In the genomic region with DNA sequence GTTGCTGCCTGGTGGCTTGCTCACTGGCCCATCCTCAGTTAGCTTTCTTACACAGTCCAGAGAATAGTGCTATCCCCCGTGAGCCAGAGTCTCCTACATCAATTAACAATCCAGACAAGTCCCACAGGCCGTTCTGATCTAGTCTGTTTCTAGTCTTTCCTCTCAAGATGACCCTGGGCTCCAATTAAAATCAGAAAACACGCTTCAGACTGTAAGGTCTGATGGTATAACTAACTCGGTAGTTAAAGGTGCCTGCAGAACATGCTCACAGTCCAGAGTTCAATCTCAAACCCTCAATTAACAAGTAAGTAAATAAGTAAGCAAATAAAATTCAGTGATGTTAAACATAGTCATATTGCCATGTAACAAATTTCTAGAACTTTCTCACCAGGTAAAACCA, we compare ENCODE assay signal across 22 mouse cellular contexts. TPM values are rescaled to one million over a fixed set of nuclear protein-coding genes. Genes with fewer than 3 reads are reported as not detected.
DNase-seq lines count a peak whose midpoint lies in the region; ATAC-seq and TF ChIP-seq lines count a peak whose summit lies in the region.
"Had no signal": no experiment of that assay in that cellular context is flagged by ENCODE, and none has a peak within 500 bp of the region (broad histone marks: within the 10 kb centered on the region; RNA-seq: fewer than 3 reads in every experiment).

No protein-coding gene starts in this region.

- no peak overlapping the region for H3K4me2 ChIP-seq in kidney, embryonic 14.5 days (replicated peaks; ENCODE audit: low read depth, low read length)
- no peak overlapping the region for H3K4me2 ChIP-seq in kidney, postnatal 0 days (ENCODE audit: low read length)
- H3K4me2 ChIP-seq: embryonic facial prominence, embryonic 13.5 days; forebrain, embryonic 13.5 days; heart, embryonic 11.5 days; hindbrain, embryonic 13.5 days had no signal

- H3K9me3 ChIP-seq in kidney, embryonic 14.5 days (ENCODE audit: control insufficient read depth, low read length): no peaks in the 10 kb centered on the region
- no peaks in the 10 kb centered on the region for H3K9me3 ChIP-seq in kidney, postnatal 0 days (replicated peaks; ENCODE audit: low read length)
- H3K9me3 ChIP-seq: embryonic facial prominence, embryonic 10.5 days; embryonic facial prominence, embryonic 13.5 days; forebrain, embryonic 10.5 days; forebrain, embryonic 13.5 days; hindbrain, embryonic 13.5 days had no signal

- WGBS in kidney, embryonic 14.5 days: 61% methylated on average over 4 of the region's 4 CpGs
- 72% methylated on average over 4 of the region's 4 CpGs for WGBS in kidney, postnatal 0 days

- peak; percentile 32 for DNase-seq in kidney, adult 18-20 months
- peak; percentile 68 for DNase-seq in kidney, adult 9 months
- DNase-seq in kidney, postnatal 0 days (ENCODE audit: low spot score): no peak
- DNase-seq in gastrocnemius, postnatal 4 days (ENCODE audit: low spot score in 2 of 2): no peak
- no peak for DNase-seq in lung, postnatal 25 days (ENCODE audit: low spot score)
- DNase-seq: adrenal gland, adult 2 months; adrenal gland, postnatal 25 days; cerebellum, adult 8-10 months; cerebellum, postnatal 36 days; gastrocnemius, adult 2 months; gastrocnemius, postnatal 14 days had no signal

- ATAC-seq in kidney, embryonic 14.5 days (ENCODE audit: low FRiP score, low TSS enrichment): no peak
- ATAC-seq in kidney, postnatal 0 days (replicated peaks; ENCODE audit: low FRiP score, low read depth): peak; percentile 67; the same call in 1 of the 2 replicates
- ATAC-seq in erythroid progenitor cell, adult 5-6 weeks (replicated peaks; ENCODE audit: low FRiP score, poor library complexity, severe bottlenecking): no peak
- ATAC-seq: CD4-positive, CD25-positive, alpha-beta regulatory T cell, adult 4 months had no signal

- no peaks in the 10 kb centered on the region for H3K27me3 ChIP-seq in kidney, embryonic 14.5 days (ENCODE audit: control insufficient read depth, insufficient read depth, low read length)
- no peaks in the 10 kb centered on the region for H3K27me3 ChIP-seq in kidney, postnatal 0 days (ENCODE audit: insufficient read depth, low read length)
- H3K27me3 ChIP-seq: embryonic facial prominence, embryonic 13.5 days; forebrain, embryonic 13.5 days; hindbrain, embryonic 13.5 days had no signal

- no peak overlapping the region for H3K4me3 ChIP-seq in kidney, embryonic 14.5 days (ENCODE audit: low read length)
- no peak overlapping the region for H3K4me3 ChIP-seq in kidney, postnatal 0 days (replicated peaks; ENCODE audit: low read depth, low read length)
- H3K4me3 ChIP-seq: embryonic facial prominence, embryonic 10.5 days; embryonic facial prominence, embryonic 13.5 days; erythroblast, embryonic 14.5 days; forebrain, embryonic 10.5 days; forebrain, embryonic 13.5 days; gastrocnemius, adult 2 months; hindbrain, embryonic 13.5 days had no signal

- no peak overlapping the region for H3K27ac ChIP-seq in kidney, embryonic 14.5 days (ENCODE audit: low read depth, low read length)
- peak overlapping the region; percentile 44 for H3K27ac ChIP-seq in kidney, postnatal 0 days
- H3K27ac ChIP-seq: embryonic facial prominence, embryonic 10.5 days; embryonic facial prominence, embryonic 13.5 days; forebrain, embryonic 10.5 days; forebrain, embryonic 13.5 days; gastrocnemius, adult 2 months; hindbrain, embryonic 13.5 days had no signal

- H3K36me3 ChIP-seq in kidney, embryonic 14.5 days (ENCODE audit: control insufficient read depth, insufficient read depth, low read length): no peaks in the 10 kb centered on the region
- H3K36me3 ChIP-seq in kidney, postnatal 0 days (ENCODE audit: insufficient read depth, low read length): no peaks in the 10 kb centered on the region
- H3K36me3 ChIP-seq: embryonic facial prominence, embryonic 10.5 days; embryonic facial prominence, embryonic 13.5 days; forebrain, embryonic 10.5 days; hindbrain, embryonic 13.5 days had no signal

- peaks cover 11% of the 10 kb centered on the region for H3K4me1 ChIP-seq in kidney, embryonic 14.5 days (ENCODE audit: control insufficient read depth, insufficient read depth, low read length)
- peaks cover 18% of the 10 kb centered on the region for H3K4me1 ChIP-seq in kidney, postnatal 0 days (replicated peaks; ENCODE audit: insufficient read depth, low read length)
- H3K4me1 ChIP-seq: embryonic facial prominence, embryonic 10.5 days; embryonic facial prominence, embryonic 13.5 days had no signal

- no peak overlapping the region for H3K9ac ChIP-seq in kidney, embryonic 14.5 days (ENCODE audit: low read depth, low read length)
- H3K9ac ChIP-seq in kidney, postnatal 0 days (ENCODE audit: low read depth, low read length): no peak overlapping the region
- H3K9ac ChIP-seq: embryonic facial prominence, embryonic 13.5 days; forebrain, embryonic 13.5 days; hindbrain, embryonic 13.5 days had no signal

- TF ChIP-seq CTCF in kidney, postnatal 0 days (IDR thresholded peaks at IDR 0.05; ENCODE audit: low read depth): no peak

RNA-seq across cellular contexts. Expression of a gene that starts 48.0 kb away (rescaled TPM):
- 5.1 and 7.0 TPM in 2 replicates for polyA plus RNA-seq in kidney, embryonic 14.5 days (2014; fragmentation: Nextera tagmentation; extraction: Ambion mirVana)
- polyA plus RNA-seq in kidney, postnatal 0 days (2015; fragmentation: Nextera tagmentation; extraction: Ambion mirVana): 6.0 and 7.3 TPM in 2 replicates
- total RNA-seq in gastrocnemius, postnatal 4 days (2021): under 1 TPM; 0.29 TPM
- not detected in 2 replicates for total RNA-seq in erythroid progenitor cell, adult 5-6 weeks (2015; ENCODE audit: low replicate concordance)
- total RNA-seq in erythroid progenitor cell, adult 5-6 weeks (2017; ENCODE audit: low replicate concordance): not detected in 2 replicates
- total RNA-seq: adrenal gland, adult 2 months had no signal
- polyA plus RNA-seq: C2C12 had no signal

Comparison
In these comparisons a context has a peak if more than half of its experiments do, and no peak if none do; other contexts are left out.
1. DNase-seq: peak in kidney, adult 18-20 months (single experiment) and kidney, adult 9 months (single experiment); none in kidney, postnatal 0 days (single experiment), gastrocnemius, postnatal 4 days (0 of 2) and lung, postnatal 25 days (single experiment).